Mouse (Mus musculus): ENCODE results near the gene Sdk1. TPM values are rescaled to one million over a fixed set of nuclear protein-coding genes. Genes with fewer than 3 reads are reported as not detected.

The Sdk1 gene
- polyA plus RNA-seq, 1 experiment from 2014 or later, result 1.9 TPM

DNA sequence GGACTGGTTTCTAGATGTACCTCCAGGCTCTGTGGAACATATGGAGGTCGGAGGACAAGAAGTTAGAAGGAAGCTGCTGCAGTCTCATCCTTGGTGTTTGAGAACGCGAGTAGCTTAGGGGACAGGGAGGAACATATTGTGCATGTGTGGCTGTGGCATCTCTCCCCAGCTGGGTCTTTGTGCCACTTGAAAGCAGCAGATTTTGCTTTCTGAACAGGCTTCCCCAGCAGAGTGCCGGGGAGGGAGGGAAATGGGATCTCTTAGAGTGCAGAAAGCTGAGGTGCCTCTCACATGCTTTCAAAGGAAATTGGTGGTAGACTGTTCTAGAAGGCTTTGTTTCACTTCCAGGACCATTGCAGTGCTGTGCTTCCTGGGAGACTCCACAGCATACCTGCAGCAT is 820.5 kb downstream of the Sdk1 start:
- Histone ChIP-seq H3K36me3 (no peaks in the 10 kb centered on the region), H3K27me3 (no peaks in the 10 kb centered on the region), H3K9me3 (no peaks in the 10 kb centered on the region), H3K4me3 (no peak overlapping the region), H3K9ac (no peak overlapping the region), H3K4me2 (no peak overlapping the region), H3K4me1 (no peaks in the 10 kb centered on the region), H3K27ac (no peak overlapping the region)
- ATAC-seq (ENCODE audit: insufficient number of reproducible peaks, low FRiP score, low TSS enrichment, low read depth), result no peak
- WGBS, result 82% methylated on average over 4 of the region's 4 CpGs

DNA sequence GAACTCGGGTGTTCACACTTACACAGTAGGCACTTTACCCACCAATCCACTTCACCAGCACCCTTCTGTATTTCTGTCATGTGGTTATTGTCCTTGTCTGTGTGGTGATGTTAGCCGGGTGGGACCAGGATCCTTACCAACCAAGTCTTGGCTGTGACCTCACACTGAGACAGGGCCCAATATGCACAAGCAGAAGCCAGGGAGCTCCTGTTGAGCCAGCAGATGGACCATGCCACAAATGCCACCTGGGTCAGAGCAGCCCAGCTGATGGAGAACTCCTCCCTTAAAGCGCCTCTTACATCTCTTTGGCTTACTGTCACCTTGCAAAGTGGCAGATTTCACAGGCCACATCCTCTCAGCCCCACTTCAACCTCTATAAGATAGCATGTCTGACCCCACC is 830.0 kb downstream of the Sdk1 start:
- Histone ChIP-seq H3K27ac (no peak overlapping the region), H3K9me3 (no peaks in the 10 kb centered on the region), H3K27me3 (no peaks in the 10 kb centered on the region), H3K36me3 (no peaks in the 10 kb centered on the region), H3K4me3 (no peak overlapping the region), H3K9ac (no peak overlapping the region), H3K4me1 (peaks cover 20% of the 10 kb centered on the region), H3K4me2 (no peak overlapping the region)
- ATAC-seq (ENCODE audit: insufficient number of reproducible peaks, low FRiP score, low TSS enrichment, low read depth), result no peak
- WGBS, result 88% methylated on average over 3 of the region's 3 CpGs

DNA sequence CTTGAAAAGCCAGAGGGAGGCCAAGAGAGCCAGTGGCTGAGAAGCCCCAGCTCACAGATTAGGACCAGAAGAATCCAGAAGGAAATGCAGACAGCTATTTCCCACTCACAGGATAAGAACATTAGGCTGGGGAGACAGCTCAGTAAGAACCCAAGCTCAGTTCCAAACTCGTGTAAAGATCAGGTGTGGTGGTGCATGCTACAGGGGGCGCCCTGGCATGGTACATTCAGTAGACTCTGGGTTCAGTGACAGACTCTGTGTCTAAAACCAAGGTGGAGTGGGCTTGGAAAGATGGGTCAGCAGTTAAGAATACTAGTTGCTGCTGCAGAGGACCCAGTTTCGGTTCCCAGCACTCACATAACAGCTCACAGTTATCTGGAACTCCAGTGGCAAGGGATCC is 832.6 kb downstream of the Sdk1 start:
- H3K9ac ChIP-seq, result no peak overlapping the region

DNA sequence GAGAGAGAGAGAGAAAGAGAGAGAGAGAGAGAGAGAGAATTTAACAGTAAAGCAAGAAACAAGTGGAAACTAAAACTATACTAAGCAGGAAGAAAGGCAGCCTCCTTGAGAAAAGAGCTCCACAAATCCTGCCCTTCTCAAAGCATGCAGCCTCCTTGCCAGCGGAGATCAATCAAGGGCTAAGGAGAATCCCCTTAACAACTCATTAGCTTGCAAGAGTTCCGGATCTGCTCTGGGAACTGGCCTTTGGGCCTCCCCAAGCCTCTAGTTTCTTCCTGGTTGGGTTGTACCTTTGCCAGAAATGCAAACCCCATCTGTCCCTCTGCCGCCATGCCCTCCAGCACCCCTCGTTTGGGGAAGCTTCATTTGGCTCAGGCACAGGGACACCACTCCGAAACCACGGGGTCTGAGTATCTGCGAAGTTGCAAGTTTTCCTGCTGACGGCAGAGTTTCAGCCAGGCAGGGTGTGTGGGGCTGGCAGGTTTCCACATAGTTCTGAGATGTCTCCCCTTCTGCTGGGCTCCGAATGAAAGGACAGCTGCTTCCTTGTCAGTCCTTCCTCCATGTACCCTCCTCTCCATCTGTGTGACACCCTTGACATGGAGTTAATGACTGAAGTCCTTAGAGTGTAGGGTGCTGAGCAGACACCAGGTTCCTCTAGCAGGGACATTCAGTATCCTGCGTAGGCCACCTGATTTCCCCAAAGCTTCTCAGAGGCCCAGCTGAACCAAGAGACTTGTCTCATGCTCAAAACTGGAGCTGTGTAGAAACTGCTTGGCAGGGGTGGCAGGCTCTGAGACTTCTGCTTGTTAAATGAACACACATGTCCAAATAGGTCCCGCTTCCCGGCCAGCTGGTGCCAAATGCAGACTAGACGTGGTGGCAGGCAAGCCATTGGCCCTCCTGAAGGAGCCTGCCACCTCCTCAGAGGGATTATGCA is 833.5 kb downstream of the Sdk1 start:
- no peaks in the 10 kb centered on the region for H3K9me3 ChIP-seq
- H3K27ac ChIP-seq, result peak overlapping the region; percentile 77
- no peak overlapping the region for H3K4me3 ChIP-seq
- H3K27me3 ChIP-seq, result no peaks in the 10 kb centered on the region
- peaks cover 20% of the 10 kb centered on the region for H3K4me1 ChIP-seq
- no peaks in the 10 kb centered on the region for H3K36me3 ChIP-seq
- no peak overlapping the region for H3K9ac ChIP-seq
- peak; percentile 55; the same call in 1 of the 2 replicates for ATAC-seq (ENCODE audit: insufficient number of reproducible peaks, low FRiP score, low TSS enrichment, low read depth)
- WGBS, result 24% methylated on average over 13 of the region's 13 CpGs
- H3K4me2 ChIP-seq, result 0 out of 2 replicates have a peak overlapping the region, but pooled peaks have one; percentile 25

More for the DNA sequence above, 832.6 kb downstream of the Sdk1 start:
- Histone ChIP-seq H3K9me3 (no peaks in the 10 kb centered on the region), H3K27me3 (no peaks in the 10 kb centered on the region), H3K27ac (peak overlapping the region; percentile 77; the same call in 1 of the 2 replicates), H3K36me3 (no peaks in the 10 kb centered on the region), H3K4me3 (no peak overlapping the region), H3K4me1 (peaks cover 20% of the 10 kb centered on the region), H3K4me2 (no peak overlapping the region)
- ATAC-seq (ENCODE audit: insufficient number of reproducible peaks, low FRiP score, low TSS enrichment, low read depth), result no peak
- WGBS, result 89% methylated on average over 3 of the region's 3 CpGs

DNA sequence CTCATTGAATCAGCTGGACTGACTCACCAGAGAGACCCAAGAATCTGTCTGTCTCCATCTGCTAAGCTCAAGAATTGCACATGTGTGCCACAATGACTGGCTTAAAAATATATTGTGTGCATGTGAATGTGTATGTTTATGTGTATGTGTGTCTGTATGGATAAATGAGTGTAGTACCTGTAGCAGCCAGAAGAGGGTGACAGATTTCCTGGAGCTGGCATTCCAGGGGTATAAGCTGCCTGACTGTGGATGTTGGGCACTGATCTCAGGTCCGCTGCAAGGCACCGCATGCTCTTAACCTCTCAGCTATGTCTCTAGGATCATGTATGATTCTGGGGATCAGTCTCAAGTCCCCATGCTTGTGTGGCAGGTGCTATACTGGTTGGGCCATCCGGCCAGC is 839.4 kb downstream of the Sdk1 start:
- WGBS, result 94% methylated on average over 3 of the region's 3 CpGs
- no peak for ATAC-seq (ENCODE audit: insufficient number of reproducible peaks, low FRiP score, low TSS enrichment, low read depth)
- no peak overlapping the region for H3K9ac ChIP-seq
- H3K36me3 ChIP-seq, result no peaks in the 10 kb centered on the region
- no peak overlapping the region for H3K27ac ChIP-seq
- no peaks in the 10 kb centered on the region for H3K9me3 ChIP-seq
- H3K27me3 ChIP-seq, result no peaks in the 10 kb centered on the region
- H3K4me1 ChIP-seq, result peaks cover under 1% of the 10 kb centered on the region; the same call in 1 of the 2 replicates
- H3K4me3 ChIP-seq, result no peak overlapping the region
- no peak overlapping the region for H3K4me2 ChIP-seq

DNA sequence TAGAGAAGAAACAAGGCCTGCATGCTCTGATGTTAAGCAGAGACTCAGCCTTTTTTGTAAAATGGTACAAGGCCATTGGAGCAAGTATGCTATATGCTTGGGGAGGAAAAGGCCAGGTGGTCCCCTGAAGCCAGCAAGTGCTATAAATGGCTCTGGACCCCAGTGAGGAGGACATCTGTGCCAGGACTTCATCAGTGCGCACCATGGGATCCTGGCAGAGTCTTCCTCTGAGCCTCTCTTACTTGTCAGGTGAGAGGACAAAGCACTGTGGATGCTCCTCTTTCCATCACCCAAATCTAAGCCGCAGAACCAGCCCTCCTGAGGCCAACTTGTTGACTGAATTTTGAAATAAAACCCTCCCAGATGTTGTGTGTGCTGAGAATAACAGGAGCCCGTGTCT is 839.8 kb downstream of the Sdk1 start:
- no peak overlapping the region for H3K4me3 ChIP-seq
- H3K4me2 ChIP-seq, result no peak overlapping the region
- H3K4me1 ChIP-seq, result no peaks in the 10 kb centered on the region
- H3K9ac ChIP-seq, result no peak overlapping the region
- no peak for ATAC-seq (ENCODE audit: insufficient number of reproducible peaks, low FRiP score, low TSS enrichment, low read depth)
- no peak overlapping the region for H3K27ac ChIP-seq
- H3K9me3 ChIP-seq, result no peaks in the 10 kb centered on the region
- H3K27me3 ChIP-seq, result no peaks in the 10 kb centered on the region
- 92% methylated on average over 3 of the region's 3 CpGs for WGBS
- H3K36me3 ChIP-seq, result no peaks in the 10 kb centered on the region

DNA sequence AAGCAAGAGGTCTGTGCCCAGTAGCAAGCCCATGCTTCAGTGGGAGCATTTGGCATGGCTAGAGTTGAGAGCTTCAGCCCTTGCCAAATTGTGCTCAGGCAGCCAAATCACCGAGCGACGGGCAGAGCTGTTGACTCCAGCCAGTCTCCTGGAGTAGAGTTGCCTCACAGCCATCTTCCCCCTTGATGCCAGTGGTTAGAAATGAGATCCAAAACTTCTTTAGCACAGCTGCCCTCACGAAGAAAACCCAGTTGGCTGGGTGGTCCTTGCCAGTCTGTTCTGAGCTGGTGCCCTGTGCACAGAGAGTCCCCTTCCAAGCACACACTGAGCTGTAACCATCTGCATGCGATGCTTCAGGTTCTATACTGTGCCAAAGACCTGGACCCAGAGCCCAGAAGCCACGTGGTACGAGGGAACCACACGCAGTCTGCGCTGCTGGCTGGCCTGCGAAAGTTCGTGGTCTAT is 855.1 kb downstream of the Sdk1 start:
- no peak overlapping the region for H3K4me3 ChIP-seq
- no peak overlapping the region for H3K27ac ChIP-seq
- peaks cover 10% of the 10 kb centered on the region; the same call in 1 of the 2 replicates for H3K4me1 ChIP-seq
- ATAC-seq (ENCODE audit: insufficient number of reproducible peaks, low FRiP score, low TSS enrichment, low read depth), result 0 out of 2 replicates have a peak, but pooled peaks have one; percentile 21
- no peaks in the 10 kb centered on the region for H3K9me3 ChIP-seq
- no peak overlapping the region for H3K4me2 ChIP-seq
- no peak overlapping the region for H3K9ac ChIP-seq
- no peaks in the 10 kb centered on the region for H3K36me3 ChIP-seq
- H3K27me3 ChIP-seq, result no peaks in the 10 kb centered on the region
- 78% methylated on average over 11 of the region's 11 CpGs for WGBS

DNA sequence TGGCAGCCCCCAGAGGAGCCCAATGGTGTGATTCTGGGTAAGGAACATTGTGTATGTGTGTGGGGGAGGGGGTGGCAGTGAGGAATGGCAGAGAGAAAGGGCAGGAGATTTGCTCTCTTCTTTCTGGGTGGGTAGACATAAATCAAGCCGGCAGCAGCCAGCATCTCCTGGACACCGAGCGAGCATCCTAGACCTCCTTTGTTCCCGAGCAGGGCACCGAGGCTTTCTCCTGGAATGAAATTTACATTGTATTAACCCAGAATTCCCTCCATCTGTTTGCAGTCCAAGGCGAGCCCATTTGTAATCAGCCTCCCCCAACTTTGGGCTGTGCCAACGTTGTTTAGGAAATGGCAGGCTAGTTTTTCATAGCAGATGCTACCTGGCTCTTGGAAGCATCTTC is 858.9 kb downstream of the Sdk1 start:
- no peak overlapping the region for H3K9ac ChIP-seq
- WGBS, result 73% methylated on average over 7 of the region's 7 CpGs
- no peaks in the 10 kb centered on the region for H3K27me3 ChIP-seq
- H3K4me3 ChIP-seq, result no peak overlapping the region
- H3K4me2 ChIP-seq, result no peak overlapping the region
- no peak overlapping the region for H3K27ac ChIP-seq
- H3K9me3 ChIP-seq, result no peaks in the 10 kb centered on the region
- H3K36me3 ChIP-seq, result no peaks in the 10 kb centered on the region
- H3K4me1 ChIP-seq, result peaks cover 10% of the 10 kb centered on the region; the same call in 1 of the 2 replicates
- no peak for ATAC-seq (ENCODE audit: insufficient number of reproducible peaks, low FRiP score, low TSS enrichment, low read depth)

DNA sequence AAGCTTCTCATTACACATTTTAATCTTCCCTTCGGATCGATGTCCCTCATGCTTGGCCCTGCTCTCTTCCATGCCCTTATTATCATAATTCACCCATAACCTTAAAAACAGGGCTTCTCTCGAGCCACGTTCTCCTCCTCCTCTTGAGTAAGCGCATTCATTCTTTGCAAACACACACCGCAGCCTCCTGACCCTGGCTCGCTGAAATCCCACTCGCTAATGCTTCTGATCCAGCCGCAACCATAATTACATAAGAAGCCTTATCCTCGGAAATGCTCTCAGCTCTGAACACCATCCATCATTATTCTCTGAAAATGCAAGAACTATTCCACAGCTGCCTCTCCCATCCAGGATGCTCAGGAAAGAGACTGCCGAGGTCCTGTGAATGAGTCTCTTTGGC is 866.1 kb downstream of the Sdk1 start:
- H3K9ac ChIP-seq, result no peak overlapping the region
- no peak overlapping the region for H3K4me3 ChIP-seq
- 71% methylated on average over 11 of the region's 11 CpGs for WGBS
- no peak for ATAC-seq (ENCODE audit: insufficient number of reproducible peaks, low FRiP score, low TSS enrichment, low read depth)
- H3K27me3 ChIP-seq, result no peaks in the 10 kb centered on the region
- H3K4me2 ChIP-seq, result no peak overlapping the region
- no peaks in the 10 kb centered on the region for H3K9me3 ChIP-seq
- H3K27ac ChIP-seq, result no peak overlapping the region
- H3K4me1 ChIP-seq, result no peaks in the 10 kb centered on the region
- H3K36me3 ChIP-seq, result no peaks in the 10 kb centered on the region

DNA sequence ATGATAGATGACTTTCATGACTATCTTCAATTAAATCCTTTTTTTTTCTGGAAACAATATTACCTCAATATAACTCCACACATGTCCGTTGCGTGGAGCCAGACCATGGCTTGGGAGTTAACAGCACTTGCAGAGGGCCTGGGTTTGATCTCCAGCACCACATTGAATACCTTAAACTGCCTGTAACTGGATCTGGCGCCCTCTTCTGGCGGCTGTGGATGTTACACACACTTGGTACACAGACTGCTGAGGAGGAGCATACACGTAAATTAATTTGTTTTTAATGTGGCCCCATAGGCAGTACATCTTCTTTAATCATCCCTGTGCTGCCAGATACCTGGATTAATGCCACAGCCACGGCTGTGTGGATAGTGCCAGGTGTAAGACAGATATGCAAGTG is 870.7 kb downstream of the Sdk1 start:
- H3K36me3 ChIP-seq, result no peaks in the 10 kb centered on the region
- H3K4me3 ChIP-seq, result no peak overlapping the region
- H3K9me3 ChIP-seq, result no peaks in the 10 kb centered on the region
- H3K9ac ChIP-seq, result no peak overlapping the region
- no peak for ATAC-seq (ENCODE audit: insufficient number of reproducible peaks, low FRiP score, low TSS enrichment, low read depth)
- no peak overlapping the region for H3K4me2 ChIP-seq
- 83% methylated on average over 6 of the region's 6 CpGs for WGBS
- H3K27me3 ChIP-seq, result no peaks in the 10 kb centered on the region
- H3K27ac ChIP-seq, result no peak overlapping the region
- no peaks in the 10 kb centered on the region for H3K4me1 ChIP-seq

DNA sequence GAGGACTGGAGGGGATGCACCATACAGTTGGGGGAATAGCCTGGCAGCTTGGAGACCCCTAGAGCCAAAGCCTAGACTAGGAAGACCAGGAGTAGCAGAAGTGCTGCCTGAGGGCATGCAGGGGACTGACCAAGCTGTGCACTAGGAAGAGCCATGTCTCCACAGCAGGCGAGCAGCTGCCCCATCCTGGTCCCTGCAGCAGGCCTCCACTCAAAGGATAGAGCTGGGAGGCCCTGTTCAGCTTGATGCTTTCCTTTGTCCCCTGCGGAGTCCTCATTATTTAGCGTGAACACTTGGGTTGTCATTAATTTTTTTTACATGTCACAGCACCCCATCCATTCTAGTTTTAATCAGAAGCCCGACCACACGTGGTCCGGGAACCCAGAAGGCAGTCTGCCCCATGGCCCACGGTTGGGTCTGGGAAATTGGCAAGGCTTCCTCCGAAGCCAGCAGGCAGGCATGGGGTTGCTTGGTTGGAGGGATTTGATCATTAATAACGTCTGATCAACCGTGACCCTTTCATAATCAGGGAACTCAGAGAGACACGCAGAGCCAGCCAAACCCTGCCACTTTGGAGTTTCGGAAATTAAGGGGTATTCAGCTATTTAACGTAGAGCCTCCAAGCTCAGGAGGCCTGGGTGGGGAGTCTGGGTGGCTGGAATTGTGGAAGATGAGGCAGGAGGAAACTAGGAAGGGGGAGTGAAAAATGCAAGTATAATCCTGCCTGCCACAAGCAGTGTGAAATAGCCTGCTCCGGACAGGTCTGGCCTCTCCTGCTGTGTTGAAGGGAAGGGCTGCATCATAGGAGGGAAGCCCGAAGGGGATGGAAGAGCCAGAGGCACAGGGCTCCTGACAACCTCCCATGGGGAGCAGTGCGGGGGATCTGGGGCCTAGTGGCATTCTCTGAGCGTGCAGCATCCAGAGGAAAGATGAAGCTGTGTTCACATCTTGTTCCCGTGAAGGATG is 872.2 kb downstream of the Sdk1 start:
- H3K4me1 ChIP-seq, result no peaks in the 10 kb centered on the region
- H3K27me3 ChIP-seq, result no peaks in the 10 kb centered on the region
- H3K27ac ChIP-seq, result no peak overlapping the region
- H3K9ac ChIP-seq, result no peak overlapping the region
- no peak overlapping the region for H3K4me2 ChIP-seq
- no peak for ATAC-seq (ENCODE audit: insufficient number of reproducible peaks, low FRiP score, low TSS enrichment, low read depth)
- H3K36me3 ChIP-seq, result no peaks in the 10 kb centered on the region
- no peak overlapping the region for H3K4me3 ChIP-seq
- 51% methylated on average over 18 of the region's 18 CpGs for WGBS
- H3K9me3 ChIP-seq, result no peaks in the 10 kb centered on the region

Measured in limb, embryonic 15.5 days (tissue).